Mouse (Mus musculus): ENCODE results near the gene Rps27a. TPM values are rescaled to one million over a fixed set of nuclear protein-coding genes. Genes with fewer than 3 reads are reported as not detected.
"Not testable (repeated sequence)": the region's sequence is repeated elsewhere in the genome, so short reads cannot be mapped to it uniquely, and the experiment has no call there.

The Rps27a gene
- polyA plus RNA-seq, 2 experiments = 1,511 to 1,847 TPM

GRCm38 (mm10) chr11:29548504-29549424 is 855 bp upstream of the Rps27a start:
- peak overlapping the region; percentile 81 for H3K27ac ChIP-seq (replicated peaks; ENCODE audit: low read depth, low read length)

DNA sequence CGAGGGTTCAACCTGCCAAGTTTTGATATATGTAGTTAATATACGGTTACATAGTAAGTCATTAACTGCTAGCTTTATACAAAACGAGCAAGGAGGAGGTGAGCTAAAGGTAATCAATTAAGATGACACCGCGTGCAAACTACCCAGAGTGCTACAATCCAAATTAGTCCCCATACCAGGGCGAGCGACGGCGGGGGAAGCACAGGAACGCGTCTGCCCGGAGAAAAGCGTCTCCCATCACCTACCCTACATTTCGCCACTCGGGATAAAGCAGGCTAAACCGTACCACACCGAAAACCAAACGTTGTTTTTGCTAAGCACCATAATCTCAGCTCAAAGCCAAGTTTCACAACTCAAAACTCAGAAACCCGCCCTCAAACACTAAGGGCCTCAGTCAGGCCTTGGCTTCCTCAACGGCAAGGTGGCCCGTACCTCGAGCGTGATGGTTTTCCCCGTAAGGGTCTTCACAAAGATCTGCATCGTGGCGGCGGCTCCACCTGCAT is 609 bp downstream of the Rps27a start:
- H3K27me3 ChIP-seq (ENCODE audit: control insufficient read depth, insufficient read depth, low read length) = no peaks in the 10 kb centered on the region
- WGBS = under 1% methylated on average over 27 of the region's 27 CpGs
- peak overlapping the region; percentile 94 for H3K9ac ChIP-seq (ENCODE audit: low read depth, low read length, severe bottlenecking)
- H3K9me3 ChIP-seq (ENCODE audit: control insufficient read depth, low read length) = no peaks in the 10 kb centered on the region
- H3K4me3 ChIP-seq (replicated peaks; ENCODE audit: low read length) = peak overlapping the region; percentile 81
- H3K4me1 ChIP-seq (ENCODE audit: control insufficient read depth, insufficient read depth, low read length) = peaks cover 10% of the 10 kb centered on the region
- ATAC-seq (ENCODE audit: low FRiP score, low read depth) (peak; percentile 27), DNase-seq (ENCODE audit: low spot score) (no peak)
- H3K4me2 ChIP-seq (replicated peaks; ENCODE audit: low read depth, low read length, severe bottlenecking) = peak overlapping the region; percentile 60
- peak overlapping the region; percentile 81 for H3K27ac ChIP-seq (replicated peaks; ENCODE audit: low read depth, low read length)
- peaks cover 37% of the 10 kb centered on the region for H3K36me3 ChIP-seq (ENCODE audit: control insufficient read depth, insufficient read depth, low read length)
- no peak for TF ChIP-seq POLR2A (IDR thresholded peaks at IDR 0.05; ENCODE audit: borderline replicate concordance, extremely low read depth, insufficient read depth, insufficient read length)

More at GRCm38 (mm10) chr11:29548504-29549424, 855 bp upstream of the Rps27a start:
- Histone ChIP-seq H3K4me3 (replicated peaks; ENCODE audit: low read length) (peak overlapping the region; percentile 81), H3K9ac (ENCODE audit: low read depth, low read length, severe bottlenecking) (peak overlapping the region; percentile 94), H3K36me3 (ENCODE audit: control insufficient read depth, insufficient read depth, low read length) (peaks cover 30% of the 10 kb centered on the region), H3K4me2 (replicated peaks; ENCODE audit: low read depth, low read length, severe bottlenecking) (peak overlapping the region; percentile 60), H3K9me3 (ENCODE audit: control insufficient read depth, low read length) (no peaks in the 10 kb centered on the region), H3K27me3 (ENCODE audit: control insufficient read depth, insufficient read depth, low read length) (no peaks in the 10 kb centered on the region), H3K4me1 (ENCODE audit: control insufficient read depth, insufficient read depth, low read length) (peaks cover 10% of the 10 kb centered on the region)
- WGBS = 25% methylated on average over 23 of the region's 23 CpGs
- TF ChIP-seq POLR2A (IDR thresholded peaks at IDR 0.05; ENCODE audit: borderline replicate concordance, extremely low read depth, insufficient read depth, insufficient read length) = no peak
- DNase-seq (ENCODE audit: low spot score) (no peak), ATAC-seq (ENCODE audit: low FRiP score, low read depth) (no peak)

DNA sequence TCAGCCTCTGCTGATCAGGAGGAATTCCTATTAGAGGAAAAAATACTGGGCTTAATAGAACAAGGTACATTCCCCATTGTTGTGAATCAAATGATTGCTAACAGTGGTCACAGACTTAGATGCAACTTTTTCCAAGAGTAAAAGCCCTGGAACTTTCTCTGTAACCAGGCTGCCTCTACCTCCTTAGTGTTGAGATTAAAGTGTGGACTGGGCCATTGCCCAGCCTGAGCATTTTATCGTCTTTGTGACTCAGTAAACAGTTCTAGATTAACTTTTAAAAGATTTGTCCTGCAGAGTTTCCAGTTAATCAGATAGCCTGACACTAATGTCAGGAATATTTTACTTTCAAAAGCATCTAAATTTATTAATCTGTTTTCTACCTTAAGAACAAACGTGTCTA is 1.1 kb downstream of the Rps27a start:
- peak overlapping the region; percentile 81 for H3K4me3 ChIP-seq (replicated peaks; ENCODE audit: low read length)
- H3K9me3 ChIP-seq (ENCODE audit: control insufficient read depth, low read length) = no peaks in the 10 kb centered on the region
- no peaks in the 10 kb centered on the region for H3K27me3 ChIP-seq (ENCODE audit: control insufficient read depth, insufficient read depth, low read length)
- TF ChIP-seq POLR2A (IDR thresholded peaks at IDR 0.05; ENCODE audit: borderline replicate concordance, extremely low read depth, insufficient read depth, insufficient read length) = no peak
- peak overlapping the region; percentile 81; the same call in 1 of the 2 replicates for H3K27ac ChIP-seq (replicated peaks; ENCODE audit: low read depth, low read length)
- DNase-seq (ENCODE audit: low spot score) (no peak), ATAC-seq (ENCODE audit: low FRiP score, low read depth) (no peak)
- peak overlapping the region; percentile 60 for H3K4me2 ChIP-seq (replicated peaks; ENCODE audit: low read depth, low read length, severe bottlenecking)
- WGBS = 20% methylated on average over 2 of the region's 2 CpGs
- peak overlapping the region; percentile 94 for H3K9ac ChIP-seq (ENCODE audit: low read depth, low read length, severe bottlenecking)
- H3K4me1 ChIP-seq (ENCODE audit: control insufficient read depth, insufficient read depth, low read length) = peaks cover 10% of the 10 kb centered on the region
- peaks cover 39% of the 10 kb centered on the region for H3K36me3 ChIP-seq (ENCODE audit: control insufficient read depth, insufficient read depth, low read length)

GRCm38 (mm10) chr11:29546297-29546696 is 1.6 kb downstream of the Rps27a start:
- not testable (repeated sequence) for H3K27me3 ChIP-seq (ENCODE audit: control insufficient read depth, insufficient read depth, low read length); H3K4me1 ChIP-seq (ENCODE audit: control insufficient read depth, insufficient read depth, low read length); H3K9me3 ChIP-seq (ENCODE audit: control insufficient read depth, low read length); H3K27ac ChIP-seq (replicated peaks; ENCODE audit: low read depth, low read length); ATAC-seq (ENCODE audit: low FRiP score, low read depth); DNase-seq (ENCODE audit: low spot score)
- Histone ChIP-seq H3K36me3 (ENCODE audit: control insufficient read depth, insufficient read depth, low read length) (peaks cover 43% of the 10 kb centered on the region), H3K9ac (ENCODE audit: low read depth, low read length, severe bottlenecking) (peak overlapping the region; percentile 94; the same call in 1 of the 2 replicates), H3K4me2 (replicated peaks; ENCODE audit: low read depth, low read length, severe bottlenecking) (peak overlapping the region; percentile 60), H3K4me3 (replicated peaks; ENCODE audit: low read length) (peak overlapping the region; percentile 81)
- 86% methylated on average over 2 of the region's 2 CpGs for WGBS

- not testable (repeated sequence) for H3K9me3 ChIP-seq (ENCODE audit: control insufficient read depth, low read length); H3K27ac ChIP-seq (replicated peaks; ENCODE audit: low read depth, low read length); H3K4me3 ChIP-seq (replicated peaks; ENCODE audit: low read length); DNase-seq (ENCODE audit: low spot score); H3K4me1 ChIP-seq (ENCODE audit: control insufficient read depth, insufficient read depth, low read length); ATAC-seq (ENCODE audit: low FRiP score, low read depth); H3K9ac ChIP-seq (ENCODE audit: low read depth, low read length, severe bottlenecking); H3K4me2 ChIP-seq (replicated peaks; ENCODE audit: low read depth, low read length, severe bottlenecking); H3K27me3 ChIP-seq (ENCODE audit: control insufficient read depth, insufficient read depth, low read length)
- 87% methylated on average over 4 of the region's 4 CpGs for WGBS
- peaks cover 52% of the 10 kb centered on the region for H3K36me3 ChIP-seq (ENCODE audit: control insufficient read depth, insufficient read depth, low read length)
Measured at GRCm38 (mm10) chr11:29545150-29545752, 2.7 kb downstream of the Rps27a start.
